Mouse (Mus musculus) common myeloid progenitor, adult 5-6 weeks (primary cell): Measurements from ENCODE around the gene Bloc1s2. TPM values are rescaled to one million over a fixed set of nuclear protein-coding genes. Genes with fewer than 3 reads are reported as not detected.
"Not testable (repeated sequence)": the region's sequence is repeated elsewhere in the genome, so short reads cannot be mapped to it uniquely, and the experiment has no call there.

Experiments used
- ATAC-seq: replicated peaks from 2 replicates; pipeline ENCODE4 v1.8.0; 2016; ENCODE audit warnings: low read depth, mild to moderate bottlenecking, moderate TSS enrichment, inconsistent platforms; ENCODE audit not compliant: poor library complexity, severe bottlenecking
- total RNA-seq: library from RNA; stranded (forward); fragments of 200-1000, 187-1606 nt; gene quantifications from 2 replicates; pipeline ENCODE4 v1.2.3, GENCODE M21; 2017

Gene Bloc1s2
- total RNA-seq, 1 experiment from 2014 or later = 106 TPM

DNA sequence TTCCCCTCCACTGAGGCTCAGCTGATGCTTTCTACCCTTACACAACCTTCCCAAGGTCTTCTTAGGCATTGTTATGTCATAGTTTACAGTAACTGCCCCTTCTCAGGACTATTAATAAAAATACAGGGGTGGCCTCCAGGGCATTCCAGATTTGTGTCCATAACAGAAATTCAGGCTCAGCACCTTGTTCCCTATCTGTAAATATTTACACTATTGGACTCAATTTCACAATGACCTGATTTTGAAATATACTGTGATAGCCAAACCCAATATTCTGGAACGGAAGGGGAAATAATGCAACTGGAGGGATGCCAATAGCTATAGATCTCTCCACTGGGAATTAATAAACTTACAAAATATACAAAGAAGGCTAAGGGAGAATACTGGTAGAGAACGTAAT is 17.7 kb downstream of the Bloc1s2 start:
- no peak for ATAC-seq

DNA sequence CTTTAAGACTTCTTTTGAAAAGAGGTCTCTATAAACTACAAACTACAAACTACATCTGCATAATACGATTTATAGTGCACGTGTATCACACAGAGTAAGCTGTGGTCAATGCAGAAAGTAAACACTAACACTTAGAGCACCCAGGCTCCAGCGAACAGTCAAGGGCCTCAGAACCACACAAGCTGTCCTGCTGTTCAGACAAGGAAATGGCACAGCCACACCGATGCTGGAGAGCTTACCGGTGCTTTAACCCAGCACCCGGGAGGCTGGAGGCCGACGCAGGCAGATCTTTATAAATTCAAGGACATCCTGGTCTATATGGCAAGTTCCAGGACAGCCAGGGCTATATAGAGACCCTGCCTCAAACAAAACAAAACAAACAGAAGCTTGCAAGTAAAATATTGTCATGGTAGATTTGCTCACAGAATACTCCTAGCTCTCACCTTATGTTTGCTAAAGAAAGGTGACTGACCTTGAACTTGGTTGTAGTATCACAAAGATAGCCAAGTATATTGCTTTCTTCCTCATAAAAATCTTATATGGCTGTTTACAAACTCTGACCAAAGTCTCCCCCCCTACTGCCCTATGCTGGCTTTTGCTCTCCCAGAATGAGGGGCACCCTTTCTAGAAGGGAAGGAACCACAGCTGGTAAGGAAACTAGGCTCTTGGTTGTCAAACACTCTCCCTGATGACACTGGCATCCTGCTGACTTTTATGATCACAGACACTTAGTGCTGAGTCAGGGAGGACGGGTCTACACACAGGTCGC is 18.3 kb downstream of the Bloc1s2 start:
- no peak for ATAC-seq

DNA sequence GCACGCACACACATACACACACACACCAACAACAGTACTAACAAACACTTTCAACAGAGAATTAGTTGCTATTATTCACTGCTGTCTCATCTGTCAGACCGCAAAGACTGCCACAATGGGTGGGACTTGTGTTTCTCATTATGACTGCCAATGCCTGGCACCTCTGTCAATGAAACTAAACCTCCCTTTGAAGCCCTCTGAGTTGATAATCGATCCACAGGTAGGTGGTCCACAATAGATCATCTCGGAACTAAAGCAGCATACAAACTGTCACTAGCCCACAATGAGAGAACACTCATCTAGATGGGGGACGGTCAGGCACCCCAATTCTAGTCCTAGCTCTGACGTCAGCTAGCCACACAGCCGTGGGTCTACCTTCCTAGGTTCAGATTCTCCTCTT is 25.1 kb downstream of the Bloc1s2 start:
- no peak for ATAC-seq

DNA sequence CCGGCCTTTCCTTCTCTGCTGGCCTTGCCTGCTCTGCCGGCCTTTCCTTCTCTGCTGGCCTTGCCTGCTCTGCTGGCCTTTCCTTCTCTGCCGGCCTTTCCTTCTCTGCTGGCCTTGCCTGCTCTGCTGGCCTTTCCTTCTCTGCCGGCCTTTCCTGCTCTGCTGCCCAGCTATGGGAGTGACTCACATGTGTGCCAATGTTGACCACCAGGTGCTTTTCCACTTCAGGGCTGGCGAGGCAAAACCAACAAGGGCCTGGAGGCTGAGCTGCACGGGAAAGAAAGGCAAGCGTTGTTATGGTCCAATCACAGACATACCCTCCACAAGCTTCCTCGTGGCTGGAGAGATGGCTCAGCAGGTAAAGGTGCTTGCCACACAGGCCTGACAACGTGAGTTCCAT is 25.6 kb downstream of the Bloc1s2 start:
- ATAC-seq = not testable (repeated sequence)

DNA sequence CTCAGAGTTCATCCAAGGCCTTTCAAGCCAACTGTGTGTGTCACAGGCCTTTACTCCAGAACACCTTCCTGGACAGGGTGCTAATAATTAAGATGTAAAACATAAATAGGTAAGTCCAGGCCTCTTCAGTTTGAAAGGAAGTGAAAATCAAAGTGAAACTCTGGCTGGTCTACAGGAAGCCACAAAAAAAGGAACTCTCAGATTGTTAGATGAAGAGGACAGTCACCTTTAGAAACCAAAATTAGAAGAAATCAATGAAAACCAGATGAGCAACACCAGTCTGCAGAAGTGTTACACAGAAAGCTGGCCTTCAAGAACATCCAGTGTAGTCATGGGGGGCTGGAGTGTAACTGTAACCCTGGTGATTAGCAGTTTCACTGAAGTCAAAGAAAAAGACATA is 28.5 kb downstream of the Bloc1s2 start:
- ATAC-seq = no peak

DNA sequence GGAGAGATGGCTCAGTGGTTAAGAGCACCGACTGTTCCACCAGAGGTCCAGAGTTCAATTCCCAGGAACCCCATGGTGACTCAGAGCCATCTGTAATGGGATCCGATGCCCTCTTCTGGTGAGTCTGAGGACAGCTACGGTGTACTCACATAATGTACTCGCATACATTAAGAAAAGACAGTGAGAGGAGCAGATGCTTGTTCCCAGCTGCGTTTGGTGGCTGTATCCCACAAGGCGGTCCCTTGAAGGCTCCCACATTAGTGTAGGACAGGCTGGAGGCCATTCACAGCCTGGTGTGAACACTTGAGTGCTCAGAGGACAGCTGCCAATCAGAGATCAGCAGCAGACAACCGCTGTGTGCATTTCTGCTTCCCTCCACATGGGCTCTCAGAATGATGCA is 34.5 kb downstream of the Bloc1s2 start:
- ATAC-seq = 0 out of 2 replicates have a peak, but pooled peaks have one; percentile 21

DNA sequence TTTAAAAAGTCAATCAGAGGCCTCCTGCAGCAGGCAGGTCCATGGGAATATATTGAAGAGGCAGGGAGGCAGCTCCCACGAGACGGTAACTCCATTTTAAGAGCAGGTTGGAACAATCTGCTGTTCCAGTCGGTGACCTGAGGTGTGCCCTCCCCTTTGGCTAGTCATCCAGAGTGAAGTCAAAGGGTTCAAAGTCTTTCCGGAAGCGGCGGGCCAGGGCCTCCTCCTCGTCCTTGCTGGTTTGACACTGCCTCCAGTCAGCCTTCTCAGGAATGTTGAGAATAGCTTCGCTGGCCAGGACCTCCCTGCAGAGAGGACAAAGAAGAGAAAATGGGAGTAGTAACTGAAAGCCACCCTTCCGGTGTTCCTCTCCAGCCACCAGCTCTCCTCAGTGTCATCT is 35.9 kb downstream of the Bloc1s2 start:
- no peak for ATAC-seq

DNA sequence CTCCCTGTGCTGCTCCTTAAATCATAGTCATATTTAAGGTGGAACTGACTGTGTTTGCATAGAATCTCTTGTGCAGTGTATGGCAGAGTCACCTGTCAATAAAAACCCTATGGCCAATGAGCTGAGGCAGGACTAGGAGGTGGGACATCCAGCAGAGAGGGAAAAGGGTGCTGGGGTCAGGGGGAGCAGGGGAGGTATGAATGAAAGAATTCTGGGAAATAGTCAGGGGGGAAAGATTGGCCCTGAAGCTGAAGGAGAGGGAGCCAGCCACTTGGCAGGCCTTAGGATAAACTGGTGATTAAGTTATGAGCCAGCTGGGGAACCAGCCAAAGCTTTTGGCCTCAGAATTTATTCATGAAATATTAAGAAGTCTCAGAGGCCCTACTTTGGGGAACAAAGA is 37.2 kb downstream of the Bloc1s2 start:
- no peak for ATAC-seq

DNA sequence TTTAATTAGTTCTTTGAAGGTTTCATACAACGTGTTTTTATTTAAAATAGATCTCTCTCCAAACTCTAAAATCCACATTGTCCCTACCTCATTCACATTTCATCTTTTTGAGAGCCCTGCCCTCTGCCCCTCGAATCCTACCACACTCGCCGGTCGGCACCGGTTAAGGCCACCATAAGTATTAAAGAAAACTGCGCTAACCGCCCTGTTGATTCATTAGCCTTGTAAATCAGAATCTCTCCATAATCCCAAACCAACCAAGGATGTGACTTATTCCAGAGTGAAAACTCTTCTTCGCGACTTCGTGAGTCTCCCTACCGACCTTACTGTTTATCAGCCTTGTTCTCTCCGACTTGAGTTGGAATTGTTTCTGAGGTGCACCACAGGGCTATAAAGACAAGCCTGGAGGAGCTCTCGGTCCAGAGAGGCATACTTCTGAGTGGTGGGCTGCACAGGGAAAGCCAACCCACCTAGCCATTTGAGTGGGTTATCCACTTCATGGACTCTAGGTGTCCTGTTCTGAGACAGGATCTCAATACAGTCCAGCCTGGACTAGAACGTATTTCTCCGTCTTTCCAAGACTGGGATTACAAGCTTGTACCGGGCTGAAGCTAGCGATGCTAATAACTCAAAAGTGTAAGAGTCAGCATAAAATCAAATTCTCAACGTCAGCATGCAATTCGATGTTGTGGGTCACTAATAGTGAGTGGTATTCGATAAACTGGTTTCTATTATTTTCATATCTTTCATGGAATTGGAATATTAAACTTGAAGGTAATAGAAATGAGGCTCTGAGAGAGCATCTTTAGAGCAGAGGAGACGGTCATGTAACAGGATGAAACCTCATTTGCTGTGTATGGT is 38.4 kb downstream of the Bloc1s2 start:
- peak; percentile 26; the same call in 1 of the 2 replicates for ATAC-seq

DNA sequence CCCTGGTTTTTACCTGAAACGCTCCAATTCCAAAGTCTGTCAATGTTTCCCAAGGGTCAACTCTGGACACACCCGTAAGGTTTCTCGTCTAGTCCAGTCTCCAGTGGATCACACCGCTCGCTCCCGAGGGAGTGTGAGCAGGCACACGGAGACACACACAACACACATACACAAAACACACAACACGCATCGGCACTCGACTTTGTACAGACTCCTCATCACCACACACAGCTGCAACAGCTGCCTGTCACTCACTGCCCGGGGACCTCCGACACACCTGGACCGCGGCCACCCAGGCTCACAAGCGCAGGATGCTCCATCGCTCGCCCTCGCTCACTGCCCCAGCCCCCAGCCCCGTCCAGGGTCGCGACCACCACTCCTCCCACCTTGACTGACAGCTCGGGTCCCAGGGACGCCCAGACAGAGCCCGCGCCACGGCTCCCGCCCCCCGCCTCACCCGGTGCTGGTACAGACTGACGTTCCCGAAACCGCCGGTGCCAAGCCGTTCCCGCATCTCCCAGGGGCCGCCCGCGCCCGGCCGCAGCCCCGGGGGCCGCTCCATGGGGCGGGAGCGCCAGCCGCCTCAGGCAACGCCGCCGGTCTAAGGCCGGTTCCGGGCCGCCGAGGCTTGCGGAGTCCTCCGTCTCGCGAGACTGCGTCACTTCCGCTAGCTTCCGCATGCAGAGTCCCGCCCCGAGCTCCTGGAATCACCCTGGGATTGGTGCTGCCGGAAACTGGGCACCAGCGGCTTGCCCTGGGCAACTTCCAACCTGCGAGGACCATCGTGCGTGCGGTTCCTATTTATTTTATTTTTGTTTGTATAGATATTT is 39.2 kb downstream of the Bloc1s2 start, which contains the start of gene Chuk:
Gene Chuk, minus strand, starts transcription at position 650 of the 830 bp plus-strand sequence.
- ATAC-seq = peak; percentile 96

DNA sequence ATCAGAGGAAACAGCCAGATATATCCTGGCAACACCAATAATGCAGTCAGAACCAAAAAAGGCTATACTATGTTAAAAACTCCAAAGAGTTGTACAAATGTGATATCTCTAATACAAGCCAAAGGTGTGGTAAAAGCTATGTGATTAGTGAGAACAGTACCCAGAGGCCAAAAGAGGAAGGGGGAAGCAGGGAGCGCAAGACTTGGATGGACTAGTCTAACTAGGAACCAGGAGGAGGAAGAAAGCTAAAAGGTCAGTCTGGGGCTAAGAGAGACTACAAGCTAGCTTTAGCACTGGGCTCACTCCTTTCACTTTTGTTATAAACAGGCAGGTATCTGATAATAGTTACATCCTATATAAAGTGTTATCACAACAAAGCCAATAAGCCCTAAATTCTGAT is 41.9 kb downstream of the Bloc1s2 start:
- ATAC-seq = no peak

DNA sequence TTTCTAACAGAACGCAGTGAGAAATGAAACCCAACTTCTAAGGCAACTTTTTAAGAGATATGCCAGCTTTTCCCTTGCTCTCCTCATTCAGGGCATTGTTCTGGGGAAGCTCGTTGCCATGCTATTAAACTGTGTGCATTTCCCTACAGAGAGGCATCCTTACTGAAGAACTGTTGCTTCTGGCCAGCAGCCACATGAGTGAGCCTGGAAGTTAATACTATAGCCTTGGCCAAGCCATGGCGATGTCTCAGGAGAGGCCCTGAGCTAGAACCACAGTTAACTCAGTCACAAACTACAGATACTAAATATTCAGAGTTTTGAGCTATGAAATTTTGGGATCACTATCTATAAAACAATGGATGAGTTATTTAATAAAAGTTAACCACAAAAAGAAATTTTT is 43.2 kb downstream of the Bloc1s2 start:
- no peak for ATAC-seq

DNA sequence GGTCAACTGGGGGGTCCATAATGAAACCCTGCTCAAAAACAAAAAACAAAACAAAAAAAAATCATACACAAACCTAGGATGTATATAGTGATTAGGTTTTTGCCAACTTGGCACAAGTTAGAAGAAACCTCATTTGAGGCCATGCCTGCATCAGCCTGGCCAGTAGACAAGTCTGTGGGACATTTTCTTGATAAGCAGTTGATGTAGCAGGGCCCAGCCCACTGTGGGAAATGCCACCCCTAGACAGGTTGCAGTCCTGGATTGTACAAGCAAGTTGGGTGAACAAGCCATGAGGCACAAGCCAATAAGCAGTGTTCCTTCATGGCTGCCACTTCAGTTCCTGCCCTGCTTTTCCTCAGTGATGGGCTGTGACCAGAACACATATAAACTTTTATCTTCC is 45.4 kb downstream of the Bloc1s2 start:
- ATAC-seq = no peak

Other genes starting within 250 kb of the Bloc1s2 start
- gene Dnmbp, start 206.3 kb downstream of the Bloc1s2 start, total RNA-seq = 8.4 and 9.0 TPM in 2 replicates
- gene Cpn1, start 159.9 kb downstream of the Bloc1s2 start, total RNA-seq = 0.19 TPM in 1 of 2 replicates, not detected in the other
- gene Cyp2c23, start 117.2 kb downstream of the Bloc1s2 start, total RNA-seq = not detected in 2 replicates
- 30.6 and 35.3 TPM in 2 replicates for gene Erlin1, start 76.7 kb downstream of the Bloc1s2 start, total RNA-seq
- gene Chuk, start 39.0 kb downstream of the Bloc1s2 start, total RNA-seq = 55.9 and 60.6 TPM in 2 replicates
- gene Cwf19l1, start 10.6 kb downstream of the Bloc1s2 start, total RNA-seq = 39.3 and 51.6 TPM in 2 replicates
- not detected in 2 replicates for gene Pkd2l1, start 46.0 kb upstream of the Bloc1s2 start, total RNA-seq
- gene Scd3, start 56.8 kb upstream of the Bloc1s2 start, total RNA-seq = not detected in 2 replicates
- 115 and 135 TPM in 2 replicates for gene Scd2, start 147.2 kb upstream of the Bloc1s2 start, total RNA-seq
- 0.14 and 0.15 TPM in 2 replicates for gene Scd4, start 186.6 kb upstream of the Bloc1s2 start, total RNA-seq